Mouse (Mus musculus) small intestine, adult 2 months (tissue): Measurements from ENCODE around the gene Leo1. TPM values are rescaled to one million over a fixed set of nuclear protein-coding genes. Genes with fewer than 3 reads are reported as not detected.
A peak's percentile ranks its signal among the peaks of the same experiment; 100 is the strongest.

Source experiments
- H3K27ac ChIP-seq: fragments of 200-500 bp; 2 replicates; pipeline ENCODE4 v1.5.1; 2012; ENCODE audit warnings: low read depth, low read length, control low read depth, inconsistent platforms; ENCODE audit not compliant: insufficient read depth
- H3K27me3 ChIP-seq: fragments of 200-500 bp; 2 replicates; pipeline ENCODE4 v1.6.1; 2012; ENCODE audit warnings: mild to moderate bottlenecking, moderate library complexity, low read length, inconsistent platforms; ENCODE audit not compliant: control insufficient read depth, insufficient read depth
- H3K36me3 ChIP-seq: fragments of 200-500 bp; 2 replicates; pipeline ENCODE4 v1.6.1; 2012; ENCODE audit warnings: mild to moderate bottlenecking, low read length, control low read depth, inconsistent platforms; ENCODE audit not compliant: control insufficient read depth, insufficient read depth
- H3K4me1 ChIP-seq: fragments of 200-500 bp; 2 replicates; pipeline ENCODE4 v1.6.1; 2012; ENCODE audit warnings: low read length, inconsistent platforms, mixed read lengths; ENCODE audit not compliant: control insufficient read depth, insufficient read depth, insufficient read length
- H3K4me3 ChIP-seq: fragments of 200-500 bp; 2 replicates; pipeline ENCODE4 v1.5.1; 2012; ENCODE audit warnings: low read depth, mild to moderate bottlenecking, control low read depth, inconsistent platforms, low read length, moderate library complexity
- CTCF ChIP-seq: fragments of 200-500 bp; IDR thresholded peaks from 2 replicates; pipeline ENCODE4 v1.5.1; 2012; ENCODE audit warnings: low read depth, mild to moderate bottlenecking, control low read depth, inconsistent platforms, low read length, moderate library complexity, mixed read lengths; ENCODE audit not compliant: insufficient replicate concordance, insufficient read length; ENCODE audit errors: extremely low read depth
- POLR2A ChIP-seq: fragments of 200-500 bp; IDR thresholded peaks from 2 replicates; pipeline ENCODE4 v1.6.1; 2012; ENCODE audit warnings: low read depth, mild to moderate bottlenecking, control low read depth, inconsistent platforms, low read length, moderate library complexity
- WGBS: fragments of 180-500 bp; shearing (Covaris S2); methylation state at CpG from one replicate; pipeline ENCODE4 v1.1.7; 2018; 5-methylcytosine and 5-hydroxymethylcytosine counted together
- polyA plus RNA-seq: library from polyadenylated mRNA; depleted of rRNA; stranded (reverse); fragments of >200 nt; gene quantifications from 2 replicates; pipeline ENCODE4 v1.2.3, GENCODE M21; 2012

Leo1 gene
- polyA plus RNA-seq, 1 experiment: 2.8 TPM

- TF ChIP-seq CTCF (no peak), POLR2A (no peak)
- Histone ChIP-seq H3K4me3 (no peak overlapping the region), H3K36me3 (peaks cover under 1% of the 10 kb centered on the region; the same call in 1 of the 2 replicates), H3K27ac (no peak overlapping the region), H3K4me1 (peaks cover 26% of the 10 kb centered on the region), H3K27me3 (no peaks in the 10 kb centered on the region)
- 37% methylated on average over 3 of the region's 3 CpGs for WGBS
These were observed 37.8 kb upstream of the Leo1 start for GRCm38 (mm10) chr9:75403520-75403919.

GRCm38 (mm10) chr9:75406121-75406520 is 35.2 kb upstream of the Leo1 start:
- TF ChIP-seq CTCF (no peak), POLR2A (no peak)
- WGBS: 56% methylated on average over 2 of the region's 2 CpGs
- Histone ChIP-seq H3K4me3 (no peak overlapping the region), H3K4me1 (peaks cover 22% of the 10 kb centered on the region), H3K36me3 (no peaks in the 10 kb centered on the region), H3K27me3 (no peaks in the 10 kb centered on the region), H3K27ac (peak overlapping the region; percentile 72)

GRCm38 (mm10) chr9:75407803-75408202 is 33.5 kb upstream of the Leo1 start:
- H3K4me3 ChIP-seq: peak overlapping the region; percentile 47
- WGBS: 27% methylated on average over 10 of the region's 10 CpGs

GRCm38 (mm10) chr9:75408204-75408826 is 33.0 kb upstream of the Leo1 start:
- 10% methylated on average over 11 of the region's 11 CpGs for WGBS
- Histone ChIP-seq H3K36me3 (no peaks in the 10 kb centered on the region), H3K27me3 (no peaks in the 10 kb centered on the region), H3K4me3 (peak overlapping the region; percentile 52), H3K27ac (peak overlapping the region; percentile 97), H3K4me1 (peaks cover 9% of the 10 kb centered on the region)
- TF ChIP-seq CTCF: no peak
- TF ChIP-seq POLR2A: no peak

More at GRCm38 (mm10) chr9:75407803-75408202, 33.5 kb upstream of the Leo1 start:
- H3K36me3 ChIP-seq: no peaks in the 10 kb centered on the region
- H3K27ac ChIP-seq: peak overlapping the region; percentile 38
- no peaks in the 10 kb centered on the region for H3K27me3 ChIP-seq
- peaks cover 13% of the 10 kb centered on the region for H3K4me1 ChIP-seq
- TF ChIP-seq CTCF: no peak
- no peak for TF ChIP-seq POLR2A

- Histone ChIP-seq H3K4me1 (peaks cover 11% of the 10 kb centered on the region), H3K27me3 (no peaks in the 10 kb centered on the region), H3K27ac (peak overlapping the region; percentile 97), H3K4me3 (peak overlapping the region; percentile 78), H3K36me3 (no peaks in the 10 kb centered on the region)
- under 1% methylated on average over 87 of the region's 90 CpGs for WGBS
- no peak for TF ChIP-seq CTCF
- TF ChIP-seq POLR2A: peak; percentile 70; the same call in 1 of the 2 replicates
These were observed 32.1 kb upstream of the Leo1 start for GRCm38 (mm10) chr9:75409031-75409851.

GRCm38 (mm10) chr9:75409852-75410378 is 31.4 kb upstream of the Leo1 start, which contains the start of gene Mapk6:
TSS of gene Mapk6 (minus strand) at chr9:75410005.
- Histone ChIP-seq H3K27ac (peak within 1 kb of the TSS; percentile 97), H3K27me3 (no peaks in the 10 kb centered on the region), H3K4me1 (peaks cover 11% of the 10 kb centered on the region), H3K36me3 (no peaks in the 10 kb centered on the region), H3K4me3 (peak within 1 kb of the TSS; percentile 78)
- WGBS: under 1% methylated on average over 58 of the region's 58 CpGs
- TF ChIP-seq POLR2A (peak; percentile 84), CTCF (no peak)
